Mouse (Mus musculus) lung, postnatal 36 days (tissue): Measurements from ENCODE around the gene Insl5.

Experiments used
- DNase-seq: peaks from one replicate; pipeline ENCODE4 v3.0.0; 2022; ENCODE audit warnings: mixed read lengths

Gene Insl5

GRCm38 (mm10) chr4:103026621-103027020 lies at the start of gene Insl5:
TSS of gene Insl5 (minus strand) at chr4:103026842.
- no peak for DNase-seq

GRCm38 (mm10) chr4:103070631-103071030 lies 44.0 kb upstream of the Insl5 start:
- no peak for DNase-seq

- DNase-seq, result no peak
Observed at GRCm38 (mm10) chr4:103067906-103068655, 41.4 kb upstream of the Insl5 start.

GRCm38 (mm10) chr4:103064976-103065375 lies 38.3 kb upstream of the Insl5 start:
- no peak for DNase-seq

GRCm38 (mm10) chr4:103064421-103064820 lies 37.8 kb upstream of the Insl5 start:
- no peak for DNase-seq

- no peak for DNase-seq
Observed at GRCm38 (mm10) chr4:103056909-103057308, 30.3 kb upstream of the Insl5 start.

- no peak for DNase-seq
Observed at GRCm38 (mm10) chr4:103048046-103048445, 21.4 kb upstream of the Insl5 start.

GRCm38 (mm10) chr4:103042997-103043396 lies 16.4 kb upstream of the Insl5 start:
- DNase-seq, result peak; percentile 5

- DNase-seq, result no peak
Observed at GRCm38 (mm10) chr4:103039838-103040191, 13.2 kb upstream of the Insl5 start.

- no peak for DNase-seq
Observed at GRCm38 (mm10) chr4:103039103-103039837, 12.6 kb upstream of the Insl5 start.

GRCm38 (mm10) chr4:103028177-103029088 lies 1.8 kb upstream of the Insl5 start:
- no peak for DNase-seq

GRCm38 (mm10) chr4:103027745-103028144 lies 1.1 kb upstream of the Insl5 start:
- no peak for DNase-seq

GRCm38 (mm10) chr4:103013490-103013889 lies 13.2 kb downstream of the Insl5 start:
- no peak for DNase-seq

- DNase-seq, result no peak
Observed at GRCm38 (mm10) chr4:103011823-103012222, 14.8 kb downstream of the Insl5 start.

- DNase-seq, result no peak
Observed at GRCm38 (mm10) chr4:103010734-103011133, 15.9 kb downstream of the Insl5 start.

GRCm38 (mm10) chr4:103006943-103007418 lies 19.7 kb downstream of the Insl5 start:
- DNase-seq, result no peak

- no peak for DNase-seq
Observed at GRCm38 (mm10) chr4:103006266-103006665, 20.4 kb downstream of the Insl5 start.

GRCm38 (mm10) chr4:103005190-103005945 lies 21.3 kb downstream of the Insl5 start:
- no peak for DNase-seq

- no peak for DNase-seq
Observed at GRCm38 (mm10) chr4:103004681-103005080, 22.0 kb downstream of the Insl5 start.

GRCm38 (mm10) chr4:102991685-102992084 lies 35.0 kb downstream of the Insl5 start:
- DNase-seq, result no peak

- DNase-seq, result no peak
Observed at GRCm38 (mm10) chr4:102990595-102991340, 35.9 kb downstream of the Insl5 start.

- DNase-seq, result no peak
Observed at GRCm38 (mm10) chr4:102990016-102990415, 36.6 kb downstream of the Insl5 start.
